Mouse (Mus musculus): ENCODE data around the gene Reep3. TPM values are rescaled to one million over a fixed set of nuclear protein-coding genes. Genes with fewer than 3 reads are reported as not detected.

The Reep3 gene
- 48.6 and 50.3 TPM in 2 replicates for polyA plus RNA-seq (2015; fragmentation: Nextera tagmentation; extraction: Ambion mirVana)

- no peaks in the 10 kb centered on the region for H3K36me3 ChIP-seq
- H3K27ac ChIP-seq = peak within 1 kb of the TSS; percentile 97
- H3K9ac ChIP-seq = peak within 1 kb of the TSS; percentile 98
- H3K27me3 ChIP-seq = no peaks in the 10 kb centered on the region
- WGBS = under 1% methylated on average over 86 of the region's 97 CpGs
- peak; percentile 78 for ATAC-seq (ENCODE audit: low FRiP score, low read depth)
- H3K4me1 ChIP-seq = peaks cover 35% of the 10 kb centered on the region
- H3K4me2 ChIP-seq (replicated peaks) = peak within 1 kb of the TSS; percentile 78
- no peaks in the 10 kb centered on the region for H3K9me3 ChIP-seq
- H3K4me3 ChIP-seq = peak within 1 kb of the TSS; percentile 89
Observed at GRCm38 (mm10) chr10:67096621-67097436, at the start of gene Reep3. Gene Reep3 (minus strand): TSS chr10:67096945.

DNA sequence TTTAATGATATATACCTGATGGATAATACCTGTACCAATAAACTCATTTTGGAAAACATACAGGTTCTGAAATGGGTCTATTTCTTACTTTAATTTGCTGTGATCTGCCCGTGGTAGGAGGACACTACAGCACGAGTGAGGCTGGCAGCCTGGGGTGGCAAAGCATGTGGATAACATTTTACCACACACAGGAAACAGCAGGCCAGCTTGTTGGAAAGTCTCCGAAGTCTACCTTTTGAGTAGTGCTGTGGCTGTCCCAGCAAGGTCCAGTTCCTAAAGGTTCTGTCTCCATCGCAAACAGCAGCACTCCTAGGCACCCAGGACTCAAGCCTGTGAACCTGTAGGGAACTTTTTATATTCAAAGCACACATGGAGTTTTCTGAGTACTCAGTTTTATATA is 48.9 kb upstream of the Reep3 start:
- no peaks in the 10 kb centered on the region for H3K27me3 ChIP-seq
- H3K27ac ChIP-seq = no peak overlapping the region
- H3K4me1 ChIP-seq = peaks cover 7% of the 10 kb centered on the region
- H3K4me2 ChIP-seq (replicated peaks) = no peak overlapping the region
- H3K4me3 ChIP-seq = no peak overlapping the region
- no peaks in the 10 kb centered on the region for H3K36me3 ChIP-seq
- ATAC-seq (ENCODE audit: low FRiP score, low read depth) = no peak
- no peaks in the 10 kb centered on the region for H3K9me3 ChIP-seq
- 77% methylated on average over 4 of the region's 4 CpGs for WGBS
- H3K9ac ChIP-seq = no peak overlapping the region

- H3K27ac ChIP-seq = no peak overlapping the region
- no peaks in the 10 kb centered on the region for H3K9me3 ChIP-seq
- no peak for ATAC-seq (ENCODE audit: low FRiP score, low read depth)
- no peak overlapping the region for H3K9ac ChIP-seq
- WGBS = 44% methylated on average over 2 of the region's 2 CpGs
- H3K4me1 ChIP-seq = peaks cover 7% of the 10 kb centered on the region
- H3K4me3 ChIP-seq = no peak overlapping the region
- H3K4me2 ChIP-seq (replicated peaks) = no peak overlapping the region
- no peaks in the 10 kb centered on the region for H3K36me3 ChIP-seq
- H3K27me3 ChIP-seq = no peaks in the 10 kb centered on the region
Observed at GRCm38 (mm10) chr10:67144269-67144668, 47.5 kb upstream of the Reep3 start.

DNA sequence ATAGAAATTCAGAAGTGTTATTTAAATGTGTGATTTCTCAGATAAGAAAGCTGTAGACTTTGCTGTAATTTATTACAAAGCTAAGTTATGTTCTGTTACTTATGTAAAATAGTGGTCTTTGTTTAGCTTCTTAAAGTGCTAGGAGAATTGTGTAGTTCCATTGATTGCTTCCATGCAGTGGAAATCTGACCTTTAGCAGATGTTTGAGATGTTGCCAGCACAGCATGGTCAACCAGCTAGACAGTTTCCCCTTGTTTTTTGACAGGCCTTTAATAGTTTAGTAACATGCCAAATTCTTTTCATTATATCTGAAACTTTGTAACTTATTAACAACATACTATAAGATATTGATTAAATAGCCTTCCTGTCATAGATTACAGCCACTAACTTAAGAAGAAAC is 46.9 kb upstream of the Reep3 start:
- Histone ChIP-seq H3K4me1 (peaks cover 7% of the 10 kb centered on the region), H3K36me3 (no peaks in the 10 kb centered on the region), H3K4me2 (replicated peaks) (no peak overlapping the region), H3K27me3 (no peaks in the 10 kb centered on the region), H3K9ac (no peak overlapping the region), H3K4me3 (no peak overlapping the region), H3K9me3 (no peaks in the 10 kb centered on the region), H3K27ac (no peak overlapping the region)
- ATAC-seq (ENCODE audit: low FRiP score, low read depth) = no peak

DNA sequence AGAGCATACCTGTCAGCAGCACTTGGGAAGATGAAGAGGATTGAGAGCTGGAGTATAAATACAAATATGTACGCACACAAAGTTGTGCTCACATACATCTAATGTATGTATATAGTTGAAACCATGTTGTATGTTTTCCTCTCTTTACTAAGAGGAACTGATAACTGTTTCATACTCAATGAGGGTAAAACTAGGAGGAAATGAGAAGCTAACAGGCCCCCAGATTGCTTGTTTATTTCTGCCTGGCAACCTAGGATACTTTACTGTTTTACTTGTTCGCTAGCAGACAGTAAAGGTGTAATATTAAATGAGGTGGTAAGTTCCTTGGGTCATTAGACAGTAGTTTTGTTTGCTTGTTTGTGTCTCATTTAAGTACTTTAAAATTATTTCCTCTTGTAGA is 40.7 kb upstream of the Reep3 start:
- no peak overlapping the region for H3K4me3 ChIP-seq
- H3K4me1 ChIP-seq = no peaks in the 10 kb centered on the region
- H3K27me3 ChIP-seq = no peaks in the 10 kb centered on the region
- no peaks in the 10 kb centered on the region for H3K36me3 ChIP-seq
- H3K4me2 ChIP-seq (replicated peaks) = no peak overlapping the region
- ATAC-seq (ENCODE audit: low FRiP score, low read depth) = no peak
- H3K27ac ChIP-seq = no peak overlapping the region
- H3K9me3 ChIP-seq = no peaks in the 10 kb centered on the region
- H3K9ac ChIP-seq = no peak overlapping the region
- WGBS = 79% methylated on average over 2 of the region's 2 CpGs

DNA sequence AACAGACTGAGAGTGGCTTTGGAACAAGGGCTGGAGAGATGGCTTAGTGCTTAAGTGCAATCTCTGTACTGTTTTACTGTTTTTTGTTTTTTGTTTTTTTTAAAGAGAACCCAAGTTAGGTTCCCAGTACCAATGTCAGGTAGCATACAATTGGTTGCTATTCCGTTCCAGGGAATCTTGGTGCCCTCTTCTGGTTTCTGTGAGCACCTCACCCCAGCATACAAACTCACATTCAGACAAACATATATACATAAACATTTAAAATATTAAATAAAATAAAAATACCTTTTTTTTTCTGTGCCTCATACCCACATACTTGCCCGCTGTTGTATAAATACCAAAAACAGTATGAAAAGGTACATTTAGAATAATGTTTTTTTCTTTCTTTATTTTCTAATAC is 37.6 kb upstream of the Reep3 start:
- ATAC-seq (ENCODE audit: low FRiP score, low read depth) = no peak
- no peaks in the 10 kb centered on the region for H3K36me3 ChIP-seq
- H3K9ac ChIP-seq = no peak overlapping the region
- no peak overlapping the region for H3K4me3 ChIP-seq
- H3K27ac ChIP-seq = no peak overlapping the region
- no peaks in the 10 kb centered on the region for H3K27me3 ChIP-seq
- no peaks in the 10 kb centered on the region for H3K9me3 ChIP-seq
- H3K4me2 ChIP-seq (replicated peaks) = no peak overlapping the region
- WGBS = 89% methylated on average over 2 of the region's 2 CpGs
- H3K4me1 ChIP-seq = no peaks in the 10 kb centered on the region

DNA sequence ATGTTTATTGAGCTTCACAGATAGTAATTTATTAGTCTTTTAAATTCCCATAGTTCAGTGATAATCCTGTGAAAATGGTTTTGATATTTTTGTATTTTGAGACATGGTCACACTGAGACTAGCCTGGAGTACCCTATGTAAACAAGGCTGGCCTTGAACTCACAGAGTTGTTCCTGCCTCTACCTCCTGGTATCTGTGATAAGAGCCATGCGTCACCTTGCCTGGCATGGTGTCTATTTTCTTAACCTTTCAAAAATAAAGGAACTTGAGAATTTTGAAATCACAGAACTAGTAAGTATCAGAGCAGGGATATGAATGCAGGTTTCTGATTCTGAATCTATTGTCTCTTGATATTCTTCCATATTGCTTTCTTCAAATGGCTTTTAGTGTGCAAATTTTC is 35.0 kb upstream of the Reep3 start:
- no peaks in the 10 kb centered on the region for H3K27me3 ChIP-seq
- no peak overlapping the region for H3K4me2 ChIP-seq (replicated peaks)
- no peak overlapping the region for H3K9ac ChIP-seq
- H3K27ac ChIP-seq = no peak overlapping the region
- no peak overlapping the region for H3K4me3 ChIP-seq
- H3K4me1 ChIP-seq = peaks cover 12% of the 10 kb centered on the region
- H3K9me3 ChIP-seq = no peaks in the 10 kb centered on the region
- no peak for ATAC-seq (ENCODE audit: low FRiP score, low read depth)
- WGBS = 85% methylated on average over 1 of the region's 1 CpGs
- no peaks in the 10 kb centered on the region for H3K36me3 ChIP-seq

GRCm38 (mm10) chr10:67129531-67129930 is 32.8 kb upstream of the Reep3 start:
- 76% methylated on average over 1 of the region's 1 CpGs for WGBS
- Histone ChIP-seq H3K4me3 (no peak overlapping the region), H3K9me3 (no peaks in the 10 kb centered on the region), H3K9ac (no peak overlapping the region), H3K27ac (no peak overlapping the region), H3K4me2 (replicated peaks) (no peak overlapping the region), H3K27me3 (0 out of 2 replicates have a peak, but pooled peaks cover 4% of the 10 kb centered on the region), H3K36me3 (no peaks in the 10 kb centered on the region), H3K4me1 (peaks cover 20% of the 10 kb centered on the region)
- ATAC-seq (ENCODE audit: low FRiP score, low read depth) = no peak

- Histone ChIP-seq H3K9ac (peak overlapping the region; percentile 85), H3K4me3 (peak overlapping the region; percentile 82), H3K9me3 (no peaks in the 10 kb centered on the region), H3K4me2 (replicated peaks) (peak overlapping the region; percentile 94), H3K4me1 (peaks cover 20% of the 10 kb centered on the region), H3K27me3 (0 out of 2 replicates have a peak, but pooled peaks cover 4% of the 10 kb centered on the region), H3K27ac (peak overlapping the region; percentile 88), H3K36me3 (no peaks in the 10 kb centered on the region)
- peak; percentile 73 for ATAC-seq (ENCODE audit: low FRiP score, low read depth)
- 1% methylated on average over 77 of the region's 115 CpGs for WGBS
Observed at GRCm38 (mm10) chr10:67126859-67127758, 30.4 kb upstream of the Reep3 start.

DNA sequence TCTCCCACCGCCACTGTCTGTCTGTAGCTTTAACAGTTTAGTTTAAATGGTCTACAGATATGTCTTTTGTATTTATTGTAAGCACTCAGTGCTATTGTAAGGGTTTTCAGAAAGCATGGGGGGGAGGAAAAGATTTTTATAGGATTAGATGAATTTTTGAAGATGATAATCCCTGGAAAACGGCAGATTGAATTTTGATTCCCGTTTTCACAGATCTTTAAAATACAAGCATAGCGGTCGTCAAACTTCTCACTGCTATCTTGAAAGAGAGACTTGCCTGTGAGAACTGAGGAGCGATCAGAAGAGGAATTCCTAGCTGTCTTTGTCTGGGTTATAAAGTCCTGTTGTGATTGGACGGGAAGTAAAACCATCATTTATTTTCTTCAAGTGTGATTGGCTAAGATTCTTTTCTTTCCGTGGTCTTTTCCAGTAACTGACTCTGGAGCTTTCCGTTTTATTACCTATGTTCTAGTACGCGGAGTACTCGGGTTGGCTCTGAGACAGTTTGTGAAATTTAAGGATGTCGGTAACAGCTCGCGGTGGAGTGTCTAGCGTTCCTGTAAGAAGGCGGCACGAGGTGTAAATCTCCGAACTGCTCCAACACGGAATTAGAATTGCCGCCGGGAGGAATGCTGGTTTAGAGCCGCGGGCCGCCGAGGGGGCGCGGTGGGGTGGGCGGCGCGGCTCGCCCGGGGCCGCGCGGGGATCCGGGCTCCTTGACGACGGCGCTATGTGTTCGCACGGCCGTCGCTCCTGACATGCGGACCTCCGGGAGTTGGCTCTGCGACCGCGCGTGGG is 29.5 kb upstream of the Reep3 start:
- Histone ChIP-seq H3K4me2 (replicated peaks) (peak overlapping the region; percentile 94), H3K9ac (peak overlapping the region; percentile 85), H3K9me3 (no peaks in the 10 kb centered on the region), H3K36me3 (no peaks in the 10 kb centered on the region), H3K4me1 (peaks cover 20% of the 10 kb centered on the region), H3K27me3 (0 out of 2 replicates have a peak, but pooled peaks cover 4% of the 10 kb centered on the region), H3K4me3 (peak overlapping the region; percentile 82), H3K27ac (peak overlapping the region; percentile 88)
- peak; percentile 85 for ATAC-seq (ENCODE audit: low FRiP score, low read depth)
- 1% methylated on average over 50 of the region's 50 CpGs for WGBS

DNA sequence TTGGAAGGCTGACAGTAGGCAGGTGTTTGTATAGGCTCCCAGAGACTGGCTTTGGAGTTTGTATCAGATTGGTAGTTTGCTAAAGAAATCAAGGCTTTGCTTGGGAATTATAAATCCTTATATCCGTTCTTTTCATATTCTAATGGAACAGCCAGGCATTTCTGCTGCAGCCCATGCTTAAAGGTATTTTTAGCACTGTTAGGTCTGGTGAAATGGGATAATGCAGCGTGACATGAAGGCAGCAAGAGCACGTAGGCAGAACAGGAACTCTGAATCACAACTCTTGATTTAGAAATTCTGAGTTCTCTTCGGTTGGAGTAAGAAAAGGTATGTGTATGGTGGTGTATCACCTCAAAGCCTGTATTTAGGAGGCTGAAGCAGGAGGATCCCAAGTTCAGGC is 27.4 kb upstream of the Reep3 start:
- Histone ChIP-seq H3K27me3 (0 out of 2 replicates have a peak, but pooled peaks cover 4% of the 10 kb centered on the region), H3K4me2 (replicated peaks) (no peak overlapping the region), H3K9me3 (no peaks in the 10 kb centered on the region), H3K4me3 (no peak overlapping the region), H3K4me1 (peaks cover 30% of the 10 kb centered on the region), H3K27ac (no peak overlapping the region), H3K36me3 (no peaks in the 10 kb centered on the region), H3K9ac (no peak overlapping the region)
- ATAC-seq (ENCODE audit: low FRiP score, low read depth) = no peak
- WGBS = 86% methylated on average over 4 of the region's 4 CpGs
